Mouse (Mus musculus): ENCODE measurements around the gene Tmem177. TPM values are rescaled to one million over a fixed set of nuclear protein-coding genes. Genes with fewer than 3 reads are reported as not detected.
A peak's percentile ranks its signal among the peaks of the same experiment; 100 is the strongest.

The Tmem177 gene
- total RNA-seq, 1 experiment: 9.5 TPM

DNA sequence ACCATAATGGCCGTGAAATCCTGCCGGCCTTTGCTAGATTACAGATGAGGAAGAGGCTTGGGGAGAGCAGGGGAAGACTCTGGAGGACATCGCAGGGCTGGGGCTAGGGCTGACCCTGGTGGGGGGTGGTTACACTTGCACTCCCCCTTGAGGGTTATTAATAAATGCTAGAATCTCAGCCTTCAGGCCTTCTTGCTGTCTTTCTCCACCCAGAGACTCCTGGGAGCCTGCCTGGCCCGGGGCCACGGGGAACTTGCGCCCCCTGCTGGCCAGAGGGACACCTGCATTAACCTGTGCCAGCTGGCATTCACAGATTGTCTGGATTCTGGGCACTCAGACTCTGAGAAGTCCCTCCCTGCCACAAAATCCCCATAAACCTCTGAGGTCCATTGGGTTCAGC is 18.1 kb downstream of the Tmem177 start:
- Histone ChIP-seq H3K27ac (ENCODE audit: insufficient read depth, low read depth, low read length, poor library complexity, severe bottlenecking) (no peak overlapping the region), H3K36me3 (ENCODE audit: control insufficient read depth, insufficient read depth, low read length, poor library complexity, severe bottlenecking) (no peaks in the 10 kb centered on the region), H3K4me3 (ENCODE audit: insufficient read depth in 1 of 2, low read depth in 1 of 2, low read length in 2 of 2, poor library complexity in 1 of 2, severe bottlenecking in 1 of 2) (no peak overlapping the region), H3K4me1 (ENCODE audit: control insufficient read depth in 2 of 2, insufficient read depth in 2 of 2, low read length in 2 of 2, poor library complexity in 1 of 2) (no peaks in the 10 kb centered on the region), H3K9ac (ENCODE audit: insufficient read depth, low read depth, low read length, poor library complexity, severe bottlenecking) (no peak overlapping the region), H3K9me3 (ENCODE audit: control insufficient read depth, insufficient read depth, low read depth, low read length) (no peaks in the 10 kb centered on the region)
- TF ChIP-seq ZC3H11A (IDR thresholded peaks at IDR 0.05; ENCODE audit: borderline replicate concordance, low read depth, low read length): peak; percentile 62; the same call in 1 of the 2 replicates
- no peak for TF ChIP-seq ZNF384 (IDR thresholded peaks at IDR 0.05; ENCODE audit: low read depth, low read length)
- TF ChIP-seq HCFC1 (IDR thresholded peaks at IDR 0.05; ENCODE audit: borderline replicate concordance, insufficient read depth, low read length): no peak
- no peak for TF ChIP-seq CHD2 (IDR thresholded peaks at IDR 0.05; ENCODE audit: low read depth, low read length)
- in situ Hi-C loops (cut with MboI; ENCODE audit: low sequenced_read_pairs in 2 of 2, unreplicated experiment in 2 of 2): no loop called here
- peak; percentile 44 for DNase-seq (ENCODE audit: low read depth, low spot score)

GRCm38 (mm10) chr1:119893600-119893999 is 19.4 kb downstream of the Tmem177 start:
- TF ChIP-seq ZC3H11A (IDR thresholded peaks at IDR 0.05; ENCODE audit: borderline replicate concordance, low read depth, low read length) (no peak), HCFC1 (IDR thresholded peaks at IDR 0.05; ENCODE audit: borderline replicate concordance, insufficient read depth, low read length) (no peak), CHD2 (IDR thresholded peaks at IDR 0.05; ENCODE audit: low read depth, low read length) (no peak), ZNF384 (IDR thresholded peaks at IDR 0.05; ENCODE audit: low read depth, low read length) (no peak), MAFK (IDR thresholded peaks at IDR 0.05; ENCODE audit: insufficient read depth, low read depth, low read length) (no peak)
- H3K4me3 ChIP-seq (ENCODE audit: insufficient read depth in 1 of 2, low read depth in 1 of 2, low read length in 2 of 2, poor library complexity in 1 of 2, severe bottlenecking in 1 of 2): no peak overlapping the region

GRCm38 (mm10) chr1:119892933-119893332 is 20.1 kb downstream of the Tmem177 start:
- no peak overlapping the region for H3K4me3 ChIP-seq (ENCODE audit: insufficient read depth in 1 of 2, low read depth in 1 of 2, low read length in 2 of 2, poor library complexity in 1 of 2, severe bottlenecking in 1 of 2)
- H3K27ac ChIP-seq (ENCODE audit: insufficient read depth, low read depth, low read length, poor library complexity, severe bottlenecking): no peak overlapping the region
- TF ChIP-seq HCFC1 (IDR thresholded peaks at IDR 0.05; ENCODE audit: borderline replicate concordance, insufficient read depth, low read length) (no peak), ZNF384 (IDR thresholded peaks at IDR 0.05; ENCODE audit: low read depth, low read length) (no peak), ZC3H11A (IDR thresholded peaks at IDR 0.05; ENCODE audit: borderline replicate concordance, low read depth, low read length) (no peak), MAFK (IDR thresholded peaks at IDR 0.05; ENCODE audit: insufficient read depth, low read depth, low read length) (no peak), CHD2 (IDR thresholded peaks at IDR 0.05; ENCODE audit: low read depth, low read length) (no peak)
- no peaks in the 10 kb centered on the region for H3K4me1 ChIP-seq (ENCODE audit: control insufficient read depth in 2 of 2, insufficient read depth in 2 of 2, low read length in 2 of 2, poor library complexity in 1 of 2)
- H3K9ac ChIP-seq (ENCODE audit: insufficient read depth, low read depth, low read length, poor library complexity, severe bottlenecking): no peak overlapping the region
- no peaks in the 10 kb centered on the region for H3K36me3 ChIP-seq (ENCODE audit: control insufficient read depth, insufficient read depth, low read length, poor library complexity, severe bottlenecking)
- H3K9me3 ChIP-seq (ENCODE audit: control insufficient read depth, insufficient read depth, low read depth, low read length): no peaks in the 10 kb centered on the region
- DNase-seq (ENCODE audit: low read depth, low spot score): no peak
- in situ Hi-C loops (cut with MboI; ENCODE audit: low sequenced_read_pairs in 2 of 2, unreplicated experiment in 2 of 2): no loop called here

More at GRCm38 (mm10) chr1:119893600-119893999, 19.4 kb downstream of the Tmem177 start:
- in situ Hi-C loops (cut with MboI; ENCODE audit: low sequenced_read_pairs in 2 of 2, unreplicated experiment in 2 of 2): no loop called here
- no peak overlapping the region for H3K27ac ChIP-seq (ENCODE audit: insufficient read depth, low read depth, low read length, poor library complexity, severe bottlenecking)
- H3K4me1 ChIP-seq (ENCODE audit: control insufficient read depth in 2 of 2, insufficient read depth in 2 of 2, low read length in 2 of 2, poor library complexity in 1 of 2): no peaks in the 10 kb centered on the region
- no peak for DNase-seq (ENCODE audit: low read depth, low spot score)
- no peaks in the 10 kb centered on the region for H3K9me3 ChIP-seq (ENCODE audit: control insufficient read depth, insufficient read depth, low read depth, low read length)
- no peak overlapping the region for H3K9ac ChIP-seq (ENCODE audit: insufficient read depth, low read depth, low read length, poor library complexity, severe bottlenecking)
- no peaks in the 10 kb centered on the region for H3K36me3 ChIP-seq (ENCODE audit: control insufficient read depth, insufficient read depth, low read length, poor library complexity, severe bottlenecking)

GRCm38 (mm10) chr1:119891865-119892264 is 21.1 kb downstream of the Tmem177 start:
- DNase-seq (ENCODE audit: low read depth, low spot score): no peak
- Histone ChIP-seq H3K36me3 (ENCODE audit: control insufficient read depth, insufficient read depth, low read length, poor library complexity, severe bottlenecking) (no peaks in the 10 kb centered on the region), H3K9me3 (ENCODE audit: control insufficient read depth, insufficient read depth, low read depth, low read length) (no peaks in the 10 kb centered on the region), H3K9ac (ENCODE audit: insufficient read depth, low read depth, low read length, poor library complexity, severe bottlenecking) (no peak overlapping the region), H3K4me3 (ENCODE audit: insufficient read depth in 1 of 2, low read depth in 1 of 2, low read length in 2 of 2, poor library complexity in 1 of 2, severe bottlenecking in 1 of 2) (no peak overlapping the region), H3K4me1 (ENCODE audit: control insufficient read depth in 2 of 2, insufficient read depth in 2 of 2, low read length in 2 of 2, poor library complexity in 1 of 2) (no peaks in the 10 kb centered on the region), H3K27ac (ENCODE audit: insufficient read depth, low read depth, low read length, poor library complexity, severe bottlenecking) (no peak overlapping the region)
- TF ChIP-seq ZNF384 (IDR thresholded peaks at IDR 0.05; ENCODE audit: low read depth, low read length) (no peak), MAFK (IDR thresholded peaks at IDR 0.05; ENCODE audit: insufficient read depth, low read depth, low read length) (no peak), HCFC1 (IDR thresholded peaks at IDR 0.05; ENCODE audit: borderline replicate concordance, insufficient read depth, low read length) (no peak), CHD2 (IDR thresholded peaks at IDR 0.05; ENCODE audit: low read depth, low read length) (no peak), ZC3H11A (IDR thresholded peaks at IDR 0.05; ENCODE audit: borderline replicate concordance, low read depth, low read length) (no peak)
- in situ Hi-C loops (cut with MboI; ENCODE audit: low sequenced_read_pairs in 2 of 2, unreplicated experiment in 2 of 2): no loop called here

DNA sequence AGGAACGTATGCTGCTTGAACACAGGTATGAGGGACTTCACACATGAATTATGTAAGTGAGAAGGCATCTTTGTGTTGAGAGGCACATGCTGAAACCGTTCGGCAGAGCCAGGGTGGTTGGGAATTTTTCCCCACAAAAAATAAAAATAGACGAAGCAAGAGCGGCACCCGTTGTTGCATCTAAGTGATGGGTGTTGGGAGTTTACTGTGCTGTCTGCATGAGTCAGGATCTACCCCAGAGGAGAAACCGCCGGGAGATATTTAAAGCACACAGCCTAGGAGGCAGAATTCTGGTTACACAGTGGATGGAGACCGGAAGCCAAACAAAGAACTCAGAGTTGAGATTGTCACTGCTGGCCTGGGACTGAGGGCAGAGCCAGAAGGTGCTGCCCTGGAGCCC is 21.9 kb downstream of the Tmem177 start:
- Histone ChIP-seq H3K4me1 (ENCODE audit: control insufficient read depth in 2 of 2, insufficient read depth in 2 of 2, low read length in 2 of 2, poor library complexity in 1 of 2) (0 out of 4 replicates have a peak, but pooled peaks cover 0 to 2% of the 10 kb centered on the region in 2 experiments), H3K9ac (ENCODE audit: insufficient read depth, low read depth, low read length, poor library complexity, severe bottlenecking) (no peak overlapping the region), H3K4me3 (ENCODE audit: insufficient read depth in 1 of 2, low read depth in 1 of 2, low read length in 2 of 2, poor library complexity in 1 of 2, severe bottlenecking in 1 of 2) (no peak overlapping the region), H3K9me3 (ENCODE audit: control insufficient read depth, insufficient read depth, low read depth, low read length) (no peaks in the 10 kb centered on the region), H3K27ac (ENCODE audit: insufficient read depth, low read depth, low read length, poor library complexity, severe bottlenecking) (no peak overlapping the region), H3K36me3 (ENCODE audit: control insufficient read depth, insufficient read depth, low read length, poor library complexity, severe bottlenecking) (no peaks in the 10 kb centered on the region)
- TF ChIP-seq HCFC1 (IDR thresholded peaks at IDR 0.05; ENCODE audit: borderline replicate concordance, insufficient read depth, low read length) (no peak), ZNF384 (IDR thresholded peaks at IDR 0.05; ENCODE audit: low read depth, low read length) (no peak), MAFK (IDR thresholded peaks at IDR 0.05; ENCODE audit: insufficient read depth, low read depth, low read length) (no peak), ZC3H11A (IDR thresholded peaks at IDR 0.05; ENCODE audit: borderline replicate concordance, low read depth, low read length) (no peak), CHD2 (IDR thresholded peaks at IDR 0.05; ENCODE audit: low read depth, low read length) (no peak)
- in situ Hi-C loops (cut with MboI; ENCODE audit: low sequenced_read_pairs in 2 of 2, unreplicated experiment in 2 of 2): no loop called here
- DNase-seq (ENCODE audit: low read depth, low spot score): no peak

Measured in ES-E14 (cell line).